In the genomic region with DNA sequence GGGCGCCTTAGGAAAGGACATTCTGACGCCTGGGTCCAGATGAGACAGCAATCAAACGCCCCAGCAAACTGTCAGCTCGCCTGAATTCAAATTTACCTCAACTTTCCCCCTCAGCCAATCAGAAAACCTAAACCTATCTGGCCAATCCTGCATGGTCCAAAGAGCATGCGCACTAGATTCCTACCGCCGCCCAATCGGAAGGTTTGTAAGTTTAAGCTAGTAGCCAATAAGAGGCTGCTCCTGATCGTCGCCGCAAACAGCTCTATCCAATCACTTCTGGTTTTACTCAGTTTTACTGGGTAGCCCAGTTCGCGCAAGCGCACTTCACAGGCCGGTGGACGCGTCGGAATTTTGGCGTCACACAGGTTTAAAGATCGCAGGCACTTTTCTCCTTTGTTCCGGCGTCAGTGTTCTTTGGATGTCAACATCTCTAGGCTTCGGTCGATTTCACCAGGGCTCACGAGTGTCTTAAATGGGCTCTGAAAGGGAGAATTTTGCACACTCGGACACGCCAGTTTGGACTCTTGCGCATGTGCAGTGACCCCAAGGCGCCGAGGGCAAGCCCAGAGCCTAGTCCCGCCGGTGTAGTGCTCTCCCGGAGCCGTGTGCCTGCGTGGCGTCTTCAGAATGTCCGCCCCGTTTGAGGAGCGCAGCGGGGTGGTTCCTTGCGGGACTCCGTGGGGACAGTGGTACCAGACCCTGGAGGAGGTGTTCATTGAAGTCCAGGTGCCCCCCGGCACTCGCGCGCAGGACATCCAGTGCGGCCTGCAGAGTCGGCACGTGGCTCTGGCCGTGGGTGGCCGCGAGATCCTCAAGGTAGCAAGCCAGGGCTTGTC, we compare ENCODE assay signal across 2 mouse cellular contexts.
TF ChIP-seq lines count a peak whose summit lies in the region.

Hmmr (minus strand) TSS at position 84 of the 836 bp plus-strand sequence.
Nudcd2 (plus strand) TSS at position 329 of the 836 bp plus-strand sequence.

TF ChIP-seq in C2C12, 6 proteins besides CTCF, POLR2A, EP300 and RAD21 (continued from another document):
- no peak for TF ChIP-seq MYOD1 (IDR thresholded peaks at IDR 0.05; ENCODE audit: control insufficient read depth, insufficient read length, low read depth)

TF ChIP-seq in myocyte, 11 proteins besides CTCF, POLR2A, EP300 and RAD21 (continued from another document):
- peak; percentile 85 for TF ChIP-seq POLR2AphosphoS2 (IDR thresholded peaks at IDR 0.05; ENCODE audit: insufficient read length, low read depth)
- TF ChIP-seq MYOD1 (IDR thresholded peaks at IDR 0.05; ENCODE audit: control insufficient read depth in 1 of 3, insufficient read length in 2 of 3, low read depth in 2 of 3), result no peak
- no peak for TF ChIP-seq CEBPB (IDR thresholded peaks at IDR 0.05; ENCODE audit: insufficient read depth, poor library complexity, severe bottlenecking)
- TF ChIP-seq MYOG (IDR thresholded peaks at IDR 0.05; ENCODE audit: control insufficient read depth in 1 of 3, insufficient read depth in 1 of 3, insufficient read length in 2 of 3, low read depth in 2 of 3), result no peak
- TF ChIP-seq MAX (IDR thresholded peaks at IDR 0.05; ENCODE audit: low read depth), result no peak
- TF ChIP-seq USF1 (IDR thresholded peaks at IDR 0.05; ENCODE audit: low read depth), result no peak
- TF ChIP-seq TCF3 (IDR thresholded peaks at IDR 0.05; ENCODE audit: insufficient read length, low read depth), result no peak
- peak; percentile 4 for TF ChIP-seq REST (IDR thresholded peaks at IDR 0.05; ENCODE audit: insufficient read depth, insufficient read length)
- peak; percentile 89 for TF ChIP-seq E2F4 (IDR thresholded peaks at IDR 0.05; ENCODE audit: insufficient read depth)
